Mouse (Mus musculus): ENCODE data around the gene Col4a5. TPM values are rescaled to one million over a fixed set of nuclear protein-coding genes. Genes with fewer than 3 reads are reported as not detected.

The Col4a5 gene
- polyA plus RNA-seq (2014; fragmentation: Nextera tagmentation; extraction: Ambion mirVana): 40.2 and 52.8 TPM in 2 replicates

- no peaks in the 10 kb centered on the region for H3K36me3 ChIP-seq (ENCODE audit: control insufficient read depth, insufficient read depth, low read length)
- H3K4me1 ChIP-seq (ENCODE audit: control insufficient read depth in 2 of 2, insufficient read depth in 2 of 2, low read length in 2 of 2): no peaks in the 10 kb centered on the region
- H3K4me2 ChIP-seq (ENCODE audit: low read length): peak within 1 kb of the TSS; percentile 64
- H3K27me3 ChIP-seq (ENCODE audit: control insufficient read depth, insufficient read depth, low read length): no peaks in the 10 kb centered on the region
- H3K9me3 ChIP-seq (ENCODE audit: control insufficient read depth, low read length): no peaks in the 10 kb centered on the region
- peak; percentile 73; the same call in 1 of the 2 replicates for ATAC-seq (ENCODE audit: insufficient number of reproducible peaks, insufficient read depth, low FRiP score, low read depth)
- peak within 1 kb of the TSS; percentile 81 for H3K9ac ChIP-seq (ENCODE audit: low read length)
- H3K4me3 ChIP-seq (ENCODE audit: control insufficient read depth in 1 of 2, insufficient read depth in 1 of 2, low read depth in 1 of 2, low read length in 2 of 2): peak within 1 kb of the TSS; percentile 55 to 75
- peak within 1 kb of the TSS; percentile 82 to 90 for H3K27ac ChIP-seq (replicated peaks in 1 of 2; ENCODE audit: control insufficient read depth in 1 of 2, insufficient read depth in 1 of 2, low read depth in 2 of 2, low read length in 2 of 2)
- 20% methylated on average over 13 of the region's 13 CpGs for WGBS
Measured at GRCm38 (mm10) chrX:141475110-141475509, at the start of gene Col4a5. Gene Col4a5 (plus strand): TSS chrX:141475385.

GRCm38 (mm10) chrX:141436780-141437179 lies 38.4 kb upstream of the Col4a5 start:
- no peak overlapping the region for H3K4me3 ChIP-seq (ENCODE audit: control insufficient read depth in 1 of 2, insufficient read depth in 1 of 2, low read depth in 1 of 2, low read length in 2 of 2)
- no peak overlapping the region for H3K9ac ChIP-seq (ENCODE audit: low read length)
- H3K27me3 ChIP-seq (ENCODE audit: control insufficient read depth, insufficient read depth, low read length): no peaks in the 10 kb centered on the region
- H3K9me3 ChIP-seq (ENCODE audit: control insufficient read depth, low read length): no peaks in the 10 kb centered on the region
- H3K36me3 ChIP-seq (ENCODE audit: control insufficient read depth, insufficient read depth, low read length): no peaks in the 10 kb centered on the region
- no peak for ATAC-seq (ENCODE audit: insufficient number of reproducible peaks, insufficient read depth, low FRiP score, low read depth)
- no peaks in the 10 kb centered on the region for H3K4me1 ChIP-seq (ENCODE audit: control insufficient read depth in 2 of 2, insufficient read depth in 2 of 2, low read length in 2 of 2)
- no peak overlapping the region for H3K27ac ChIP-seq (replicated peaks in 1 of 2; ENCODE audit: control insufficient read depth in 1 of 2, insufficient read depth in 1 of 2, low read depth in 2 of 2, low read length in 2 of 2)
- no peak overlapping the region for H3K4me2 ChIP-seq (ENCODE audit: low read length)
- WGBS: 75% methylated on average over 6 of the region's 6 CpGs

DNA sequence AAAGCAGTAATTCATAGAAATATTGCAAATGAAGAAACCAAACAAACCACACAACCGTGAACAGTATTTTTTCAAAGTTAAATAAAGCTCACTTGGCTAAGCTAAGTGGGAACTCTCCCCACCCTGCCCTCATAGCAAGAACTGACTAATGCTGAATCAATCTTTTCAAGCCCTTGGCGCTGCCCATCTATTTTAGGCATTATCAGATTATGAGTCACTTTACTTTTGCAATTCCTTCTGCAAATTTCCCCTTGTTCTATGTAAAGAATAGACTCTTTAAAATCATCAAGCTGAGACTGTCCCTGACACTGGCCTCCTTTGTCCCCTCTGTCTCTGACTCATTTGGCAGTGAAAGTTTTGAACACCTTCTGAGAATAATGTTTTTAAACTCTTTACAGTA lies 35.8 kb upstream of the Col4a5 start:
- no peak overlapping the region for H3K4me2 ChIP-seq (ENCODE audit: low read length)
- no peaks in the 10 kb centered on the region for H3K9me3 ChIP-seq (ENCODE audit: control insufficient read depth, low read length)
- no peak overlapping the region for H3K27ac ChIP-seq (replicated peaks in 1 of 2; ENCODE audit: control insufficient read depth in 1 of 2, insufficient read depth in 1 of 2, low read depth in 2 of 2, low read length in 2 of 2)
- H3K4me3 ChIP-seq (ENCODE audit: control insufficient read depth in 1 of 2, insufficient read depth in 1 of 2, low read depth in 1 of 2, low read length in 2 of 2): no peak overlapping the region
- no peak for ATAC-seq (ENCODE audit: insufficient number of reproducible peaks, insufficient read depth, low FRiP score, low read depth)
- 23% methylated on average over 2 of the region's 2 CpGs for WGBS
- no peaks in the 10 kb centered on the region for H3K27me3 ChIP-seq (ENCODE audit: control insufficient read depth, insufficient read depth, low read length)
- no peaks in the 10 kb centered on the region for H3K36me3 ChIP-seq (ENCODE audit: control insufficient read depth, insufficient read depth, low read length)
- H3K9ac ChIP-seq (ENCODE audit: low read length): no peak overlapping the region
- H3K4me1 ChIP-seq (ENCODE audit: control insufficient read depth in 2 of 2, insufficient read depth in 2 of 2, low read length in 2 of 2): no peaks in the 10 kb centered on the region

GRCm38 (mm10) chrX:141447936-141448335 lies 27.2 kb upstream of the Col4a5 start:
- WGBS: 74% methylated on average over 1 of the region's 1 CpGs
- H3K4me2 ChIP-seq (ENCODE audit: low read length): no peak overlapping the region
- H3K9ac ChIP-seq (ENCODE audit: low read length): no peak overlapping the region
- no peak overlapping the region for H3K4me3 ChIP-seq (ENCODE audit: control insufficient read depth in 1 of 2, insufficient read depth in 1 of 2, low read depth in 1 of 2, low read length in 2 of 2)
- H3K27ac ChIP-seq (replicated peaks in 1 of 2; ENCODE audit: control insufficient read depth in 1 of 2, insufficient read depth in 1 of 2, low read depth in 2 of 2, low read length in 2 of 2): no peak overlapping the region
- H3K36me3 ChIP-seq (ENCODE audit: control insufficient read depth, insufficient read depth, low read length): no peaks in the 10 kb centered on the region
- ATAC-seq (ENCODE audit: insufficient number of reproducible peaks, insufficient read depth, low FRiP score, low read depth): no peak
- H3K4me1 ChIP-seq (ENCODE audit: control insufficient read depth in 2 of 2, insufficient read depth in 2 of 2, low read length in 2 of 2): 0 out of 4 replicates have a peak, but pooled peaks cover 0 to 4% of the 10 kb centered on the region in 2 experiments
- no peaks in the 10 kb centered on the region for H3K27me3 ChIP-seq (ENCODE audit: control insufficient read depth, insufficient read depth, low read length)
- no peaks in the 10 kb centered on the region for H3K9me3 ChIP-seq (ENCODE audit: control insufficient read depth, low read length)

- Histone ChIP-seq H3K4me3 (ENCODE audit: control insufficient read depth in 1 of 2, insufficient read depth in 1 of 2, low read depth in 1 of 2, low read length in 2 of 2) (peak within 1 kb of the TSS; percentile 55 to 66), H3K4me2 (ENCODE audit: low read length) (peak within 1 kb of the TSS; percentile 64), H3K27me3 (ENCODE audit: control insufficient read depth, insufficient read depth, low read length) (no peaks in the 10 kb centered on the region), H3K9me3 (ENCODE audit: control insufficient read depth, low read length) (no peaks in the 10 kb centered on the region), H3K9ac (ENCODE audit: low read length) (peak within 1 kb of the TSS; percentile 81), H3K4me1 (ENCODE audit: control insufficient read depth in 2 of 2, insufficient read depth in 2 of 2, low read length in 2 of 2) (no peaks in the 10 kb centered on the region), H3K27ac (replicated peaks in 1 of 2; ENCODE audit: control insufficient read depth in 1 of 2, insufficient read depth in 1 of 2, low read depth in 2 of 2, low read length in 2 of 2) (peak within 1 kb of the TSS in 1 of 2 experiments; percentile 47; a peak in 2 of 4 replicates), H3K36me3 (ENCODE audit: control insufficient read depth, insufficient read depth, low read length) (no peaks in the 10 kb centered on the region)
- WGBS: 14% methylated on average over 16 of the region's 16 CpGs
- ATAC-seq (ENCODE audit: insufficient number of reproducible peaks, insufficient read depth, low FRiP score, low read depth): no peak
Measured at GRCm38 (mm10) chrX:141473470-141474302, 1.5 kb upstream of the Col4a5 start, which contains the start of gene Col4a6. Gene Col4a6 (minus strand): TSS chrX:141474076.

- Histone ChIP-seq H3K36me3 (ENCODE audit: control insufficient read depth, insufficient read depth, low read length) (no peaks in the 10 kb centered on the region), H3K27me3 (ENCODE audit: control insufficient read depth, insufficient read depth, low read length) (no peaks in the 10 kb centered on the region)
- no peak for ATAC-seq (ENCODE audit: insufficient number of reproducible peaks, insufficient read depth, low FRiP score, low read depth)
Measured at GRCm38 (mm10) chrX:141475566-141476327, 562 bp downstream of the Col4a5 start.

DNA sequence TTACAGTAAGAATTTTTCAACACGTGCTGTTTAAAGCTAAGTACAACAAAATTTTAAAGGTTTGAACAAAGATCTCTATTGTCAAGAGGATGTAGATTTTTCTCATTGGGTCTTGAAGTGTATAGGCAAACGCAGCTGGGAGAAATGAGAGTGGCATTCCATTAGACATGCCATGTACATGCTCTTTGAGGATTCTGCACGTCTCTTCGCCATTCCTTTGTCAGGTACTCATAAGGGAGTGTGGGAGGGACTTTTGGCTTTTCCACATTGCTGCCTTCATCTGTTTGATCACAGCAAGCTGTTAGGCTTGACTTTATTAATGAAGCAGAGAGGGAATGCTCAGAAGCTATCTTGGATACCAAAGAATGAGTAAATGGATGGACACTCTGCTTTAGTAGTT lies 19.4 kb downstream of the Col4a5 start:
- Histone ChIP-seq H3K9me3 (ENCODE audit: control insufficient read depth, low read length) (no peaks in the 10 kb centered on the region), H3K27ac (replicated peaks in 1 of 2; ENCODE audit: control insufficient read depth in 1 of 2, insufficient read depth in 1 of 2, low read depth in 2 of 2, low read length in 2 of 2) (no peak overlapping the region), H3K4me3 (ENCODE audit: control insufficient read depth in 1 of 2, insufficient read depth in 1 of 2, low read depth in 1 of 2, low read length in 2 of 2) (no peak overlapping the region), H3K9ac (ENCODE audit: low read length) (no peak overlapping the region), H3K4me1 (ENCODE audit: control insufficient read depth in 2 of 2, insufficient read depth in 2 of 2, low read length in 2 of 2) (no peaks in the 10 kb centered on the region), H3K36me3 (ENCODE audit: control insufficient read depth, insufficient read depth, low read length) (no peaks in the 10 kb centered on the region), H3K27me3 (ENCODE audit: control insufficient read depth, insufficient read depth, low read length) (no peaks in the 10 kb centered on the region), H3K4me2 (ENCODE audit: low read length) (no peak overlapping the region)
- ATAC-seq (ENCODE audit: insufficient number of reproducible peaks, insufficient read depth, low FRiP score, low read depth): no peak
- 66% methylated on average over 4 of the region's 4 CpGs for WGBS

More at GRCm38 (mm10) chrX:141475566-141476327, 562 bp downstream of the Col4a5 start:
- Histone ChIP-seq H3K4me2 (ENCODE audit: low read length) (peak overlapping the region; percentile 64), H3K4me3 (ENCODE audit: control insufficient read depth in 1 of 2, insufficient read depth in 1 of 2, low read depth in 1 of 2, low read length in 2 of 2) (peak overlapping the region; percentile 55 to 75), H3K9ac (ENCODE audit: low read length) (peak overlapping the region; percentile 81), H3K27ac (replicated peaks in 1 of 2; ENCODE audit: control insufficient read depth in 1 of 2, insufficient read depth in 1 of 2, low read depth in 2 of 2, low read length in 2 of 2) (peak overlapping the region; percentile 82 to 90), H3K9me3 (ENCODE audit: control insufficient read depth, low read length) (no peaks in the 10 kb centered on the region), H3K4me1 (ENCODE audit: control insufficient read depth in 2 of 2, insufficient read depth in 2 of 2, low read length in 2 of 2) (no peaks in the 10 kb centered on the region)
- 16% methylated on average over 14 of the region's 14 CpGs for WGBS
